Mouse (Mus musculus) small intestine, adult 2 months (tissue): ENCODE results near the gene Grm8.

Experiments
- CTCF ChIP-seq: fragments of 200-500 bp; IDR thresholded peaks from 2 replicates; pipeline ENCODE4 v1.5.1; 2012; ENCODE audit warnings: low read depth, mild to moderate bottlenecking, control low read depth, inconsistent platforms, low read length, moderate library complexity, mixed read lengths; ENCODE audit not compliant: insufficient replicate concordance, insufficient read length; ENCODE audit errors: extremely low read depth
- POLR2A ChIP-seq: fragments of 200-500 bp; IDR thresholded peaks from 2 replicates; pipeline ENCODE4 v1.6.1; 2012; ENCODE audit warnings: low read depth, mild to moderate bottlenecking, control low read depth, inconsistent platforms, low read length, moderate library complexity

GRCm38 (mm10) chr6:27264972-27265371 lies 870.0 kb downstream of the Grm8 start:
- TF ChIP-seq CTCF (no peak), POLR2A (no peak)
